Mouse (Mus musculus) testis, adult 2 months (tissue): ENCODE data around the gene Fhit.

Source experiments
- CTCF ChIP-seq: fragments of 200-500 bp; IDR thresholded peaks from 2 replicates; pipeline ENCODE4 v1.5.1; 2012; ENCODE audit warnings: low read depth, mild to moderate bottlenecking, inconsistent platforms, low read length, moderate library complexity; ENCODE audit not compliant: control insufficient read depth, insufficient read depth, insufficient replicate concordance
- POLR2A ChIP-seq: fragments of 200-500 bp; IDR thresholded peaks from 2 replicates; pipeline ENCODE4 v1.6.1; 2012; ENCODE audit warnings: low read depth, mild to moderate bottlenecking, inconsistent platforms, low read length, moderate library complexity; ENCODE audit not compliant: control insufficient read depth

DNA sequence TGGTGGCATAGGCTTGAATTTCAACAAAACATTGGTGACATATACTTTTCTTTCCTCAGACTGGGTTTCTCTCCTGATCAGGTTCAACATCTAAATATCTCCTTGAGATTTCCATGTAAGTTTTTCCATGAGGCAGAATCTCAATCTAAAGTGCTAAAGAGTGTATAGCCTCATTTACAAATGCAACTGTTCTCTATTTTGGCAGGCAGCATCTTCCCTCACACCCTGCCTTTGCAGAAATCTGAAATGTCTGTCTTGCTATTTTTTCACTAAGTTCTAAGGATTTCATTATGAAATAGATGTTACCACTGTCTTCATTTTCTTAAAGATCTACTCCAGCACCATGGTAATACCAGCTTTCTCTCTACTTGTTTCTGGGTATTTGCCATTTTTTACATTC, 1368.4 kb downstream of the Fhit start:
- no peak for TF ChIP-seq POLR2A
- no peak for TF ChIP-seq CTCF
